Mouse (Mus musculus) hindbrain, embryonic 14.5 days (tissue): ENCODE measurements around the gene Gm27029. TPM values are rescaled to one million over a fixed set of nuclear protein-coding genes. Genes with fewer than 3 reads are reported as not detected.
"Not testable (repeated sequence)": the region's sequence is repeated elsewhere in the genome, so short reads cannot be mapped to it uniquely, and the experiment has no call there.

Source experiments
- ATAC-seq: fragments of 200-750 bp; cut with Nextera tagmentation; 2 replicates; pipeline ENCODE4 v1.8.0; 2017; ENCODE audit warnings: moderate number of reproducible peaks, mild to moderate bottlenecking, moderate TSS enrichment, moderate library complexity; ENCODE audit not compliant: low FRiP score
- DNase-seq: peaks from one replicate; pipeline ENCODE4 v3.0.0-alpha.2; 2015; ENCODE audit warnings: low spot score
- H3K27ac ChIP-seq: fragments of 300-500 bp; sonication (generic); 2 replicates; pipeline ENCODE4 v1.5.1; 2014; ENCODE audit warnings: mild to moderate bottlenecking, moderate library complexity
- H3K27me3 ChIP-seq: fragments of 300-500 bp; sonication (generic); 2 replicates; pipeline ENCODE4 v1.6.1; 2014; ENCODE audit warnings: mild to moderate bottlenecking, low read length, mixed read lengths; ENCODE audit not compliant: control insufficient read depth, insufficient read depth
- H3K36me3 ChIP-seq: fragments of 300-500 bp; sonication (generic); replicated peaks from 2 replicates; pipeline ENCODE4 v1.6.1; 2014; ENCODE audit not compliant: control insufficient read depth, insufficient read depth
- H3K4me1 ChIP-seq: fragments of 300-500 bp; sonication (generic); replicated peaks from 2 replicates; pipeline ENCODE4 v1.6.1; 2014; ENCODE audit warnings: antibody characterized with exemption, low read length, mixed read lengths; ENCODE audit not compliant: control insufficient read depth, insufficient read depth
- H3K4me2 ChIP-seq: fragments of 300-500 bp; sonication (generic); replicated peaks from 2 replicates; pipeline ENCODE4 v1.6.1; 2014; ENCODE audit warnings: mild to moderate bottlenecking, moderate library complexity
- H3K4me3 ChIP-seq: fragments of 300-500 bp; sonication (generic); replicated peaks from 2 replicates; pipeline ENCODE4 v1.5.1; 2014; ENCODE audit warnings: mild to moderate bottlenecking, low read length
- H3K9ac ChIP-seq: fragments of 300-500 bp; sonication (generic); 2 replicates; pipeline ENCODE4 v1.6.1; 2014
- H3K9me3 ChIP-seq: fragments of 300-500 bp; sonication (generic); 2 replicates; pipeline ENCODE4 v1.6.1; 2016; ENCODE audit warnings: low read length; ENCODE audit not compliant: control insufficient read depth
- WGBS: fragments of 180-500 bp; shearing (Covaris S2); extraction: QIAGEN DNeasy Blood & Tissue Kit; methylation state at CpG from one replicate; pipeline ENCODE4 v1.1.7; 2014; 5-methylcytosine and 5-hydroxymethylcytosine counted together
- polyA plus RNA-seq: library from polyadenylated mRNA; unstranded; fragments of >200 nt; fragmentation: Nextera tagmentation; extraction: Ambion mirVana; gene quantifications from 2 replicates; pipeline ENCODE4 v1.2.1, GENCODE M21; 2014

Gm27029 gene
- polyA plus RNA-seq: 7.3 and 8.8 TPM in 2 replicates

- WGBS: 4% methylated on average over 23 of the region's 23 CpGs
Measured at GRCm38 (mm10) chr11:101424105-101424851, at the start of gene Gm27029. Gm27029 (minus strand) TSS chr11:101424796.

GRCm38 (mm10) chr11:101474298-101474697, 49.7 kb upstream of the Gm27029 start:
- 46% methylated on average over 5 of the region's 5 CpGs for WGBS
- Histone ChIP-seq H3K27ac (no peak overlapping the region), H3K4me1 (peaks cover 17% of the 10 kb centered on the region), H3K4me3 (no peak overlapping the region), H3K4me2 (no peak overlapping the region), H3K9me3 (no peaks in the 10 kb centered on the region), H3K27me3 (no peaks in the 10 kb centered on the region), H3K36me3 (peaks cover 10% of the 10 kb centered on the region), H3K9ac (no peak overlapping the region)
- ATAC-seq (no peak), DNase-seq (no peak)

More at GRCm38 (mm10) chr11:101424105-101424851, at the start of gene Gm27029:
- Histone ChIP-seq H3K27ac (peak within 1 kb of the TSS; percentile 83), H3K4me1 (peaks cover 16% of the 10 kb centered on the region), H3K4me3 (peak within 1 kb of the TSS; percentile 76), H3K9me3 (no peaks in the 10 kb centered on the region), H3K4me2 (peak within 1 kb of the TSS; percentile 80), H3K9ac (peak within 1 kb of the TSS; percentile 71), H3K27me3 (no peaks in the 10 kb centered on the region), H3K36me3 (peaks cover 4% of the 10 kb centered on the region; the same call in 1 of the 2 replicates)
- ATAC-seq: peak; percentile 19; the same call in 1 of the 2 replicates
- DNase-seq: no peak

- ATAC-seq, H3K27ac ChIP-seq, H3K9ac ChIP-seq, H3K27me3 ChIP-seq, H3K4me2 ChIP-seq, H3K9me3 ChIP-seq, H3K4me3 ChIP-seq, DNase-seq: not testable (repeated sequence)
- H3K4me1 ChIP-seq: peaks cover 16% of the 10 kb centered on the region
- peaks cover 10% of the 10 kb centered on the region for H3K36me3 ChIP-seq
- 82% methylated on average over 1 of the region's 1 CpGs for WGBS
Measured at GRCm38 (mm10) chr11:101473686-101474085, 49.1 kb upstream of the Gm27029 start.

- no peaks in the 10 kb centered on the region for H3K9me3 ChIP-seq
- peaks cover 10% of the 10 kb centered on the region for H3K36me3 ChIP-seq
- 56% methylated on average over 7 of the region's 7 CpGs for WGBS
- peaks cover 9% of the 10 kb centered on the region for H3K4me1 ChIP-seq
- no peak overlapping the region for H3K4me3 ChIP-seq
- no peak overlapping the region for H3K4me2 ChIP-seq
- no peak overlapping the region for H3K9ac ChIP-seq
- DNase-seq: no peak
- ATAC-seq: no peak
- H3K27ac ChIP-seq: no peak overlapping the region
- H3K27me3 ChIP-seq: no peaks in the 10 kb centered on the region
Measured at GRCm38 (mm10) chr11:101472336-101472735, 47.7 kb upstream of the Gm27029 start.

GRCm38 (mm10) chr11:101471926-101472325, 47.3 kb upstream of the Gm27029 start:
- H3K4me2 ChIP-seq: no peak overlapping the region
- no peak for ATAC-seq
- peaks cover 10% of the 10 kb centered on the region for H3K36me3 ChIP-seq
- no peak overlapping the region for H3K4me3 ChIP-seq
- H3K9me3 ChIP-seq: no peaks in the 10 kb centered on the region
- no peaks in the 10 kb centered on the region for H3K27me3 ChIP-seq
- no peak for DNase-seq
- 54% methylated on average over 3 of the region's 3 CpGs for WGBS
- H3K9ac ChIP-seq: no peak overlapping the region
- H3K27ac ChIP-seq: no peak overlapping the region
- peaks cover 5% of the 10 kb centered on the region; the same call in 1 of the 2 replicates for H3K4me1 ChIP-seq

- Histone ChIP-seq H3K4me2 (peak overlapping the region; percentile 13), H3K4me1 (peaks cover 13% of the 10 kb centered on the region), H3K9ac (peak overlapping the region; percentile 29; the same call in 1 of the 2 replicates), H3K4me3 (no peak overlapping the region), H3K27ac (no peak overlapping the region), H3K27me3 (no peaks in the 10 kb centered on the region), H3K36me3 (peaks cover 10% of the 10 kb centered on the region), H3K9me3 (no peaks in the 10 kb centered on the region)
- no peak for DNase-seq
- 16% methylated on average over 7 of the region's 7 CpGs for WGBS
- no peak for ATAC-seq
Measured at GRCm38 (mm10) chr11:101470206-101470605, 45.6 kb upstream of the Gm27029 start.

GRCm38 (mm10) chr11:101469155-101469554, 44.6 kb upstream of the Gm27029 start:
- H3K27me3 ChIP-seq: no peaks in the 10 kb centered on the region
- peak overlapping the region; percentile 64 for H3K4me3 ChIP-seq
- peak overlapping the region; percentile 84 for H3K9ac ChIP-seq
- H3K36me3 ChIP-seq: peaks cover 10% of the 10 kb centered on the region
- WGBS: 48% methylated on average over 4 of the region's 4 CpGs
- H3K9me3 ChIP-seq: no peaks in the 10 kb centered on the region
- no peak overlapping the region for H3K27ac ChIP-seq
- DNase-seq (no peak), ATAC-seq (no peak)
- peaks cover 18% of the 10 kb centered on the region for H3K4me1 ChIP-seq
- peak overlapping the region; percentile 80 for H3K4me2 ChIP-seq

GRCm38 (mm10) chr11:101468731-101469130, 44.1 kb upstream of the Gm27029 start:
- no peak for ATAC-seq

GRCm38 (mm10) chr11:101468263-101468688, 43.7 kb upstream of the Gm27029 start:
- H3K4me1 ChIP-seq: peaks cover 27% of the 10 kb centered on the region
- DNase-seq (no peak), ATAC-seq (peak; percentile 1; the same call in 1 of the 2 replicates)
- H3K36me3 ChIP-seq: peaks cover 10% of the 10 kb centered on the region
- no peaks in the 10 kb centered on the region for H3K9me3 ChIP-seq
- WGBS: 1% methylated on average over 29 of the region's 31 CpGs
- peak overlapping the region; percentile 82 for H3K27ac ChIP-seq
- peak overlapping the region; percentile 84 for H3K9ac ChIP-seq
- H3K4me3 ChIP-seq: peak overlapping the region; percentile 64
- H3K27me3 ChIP-seq: no peaks in the 10 kb centered on the region
- H3K4me2 ChIP-seq: peak overlapping the region; percentile 80

More at GRCm38 (mm10) chr11:101468731-101469130, 44.1 kb upstream of the Gm27029 start:
- peak overlapping the region; percentile 64 for H3K4me3 ChIP-seq
- no peaks in the 10 kb centered on the region for H3K9me3 ChIP-seq
- peak overlapping the region; percentile 80 for H3K4me2 ChIP-seq
- H3K27me3 ChIP-seq: no peaks in the 10 kb centered on the region
- H3K4me1 ChIP-seq: peaks cover 22% of the 10 kb centered on the region
- H3K9ac ChIP-seq: peak overlapping the region; percentile 84
- 3% methylated on average over 13 of the region's 13 CpGs for WGBS
- no peak for DNase-seq
- H3K27ac ChIP-seq: peak overlapping the region; percentile 82; the same call in 1 of the 2 replicates
- H3K36me3 ChIP-seq: peaks cover 10% of the 10 kb centered on the region
